Mouse (Mus musculus): ENCODE results near the gene Crb3. TPM values are rescaled to one million over a fixed set of nuclear protein-coding genes. Genes with fewer than 3 reads are reported as not detected.
A peak's percentile ranks its signal among the peaks of the same experiment; 100 is the strongest.

Gene Crb3
- polyA plus RNA-seq, 1 experiment: not detected

GRCm38 (mm10) chr17:57019693-57020092 lies 39.2 kb upstream of the Crb3 start:
- Histone ChIP-seq H3K4me2 (ENCODE audit: low read depth) (no peak overlapping the region), H3K4me3 (no peak overlapping the region), H3K27me3 (ENCODE audit: control insufficient read depth, insufficient read depth, insufficient read length) (no peaks in the 10 kb centered on the region), H3ac (ENCODE audit: control insufficient read depth, insufficient read length) (no peak overlapping the region), H3K36me3 (ENCODE audit: control insufficient read depth, insufficient read depth) (peaks cover under 1% of the 10 kb centered on the region), H3K79me2 (ENCODE audit: control insufficient read depth, insufficient read depth) (no peaks in the 10 kb centered on the region)
- no peak for TF ChIP-seq MYOG (IDR thresholded peaks at IDR 0.05; ENCODE audit: control insufficient read depth in 1 of 3, insufficient read depth in 1 of 3, insufficient read length in 2 of 3, low read depth in 2 of 3)

GRCm38 (mm10) chr17:57020960-57021359 lies 37.9 kb upstream of the Crb3 start:
- H3ac ChIP-seq (ENCODE audit: control insufficient read depth, insufficient read length): no peak overlapping the region
- no peak for TF ChIP-seq TCF12 (IDR thresholded peaks at IDR 0.05; ENCODE audit: insufficient read depth, poor library complexity, severe bottlenecking)
- TF ChIP-seq MYOG (IDR thresholded peaks at IDR 0.05; ENCODE audit: control insufficient read depth in 1 of 3, insufficient read depth in 1 of 3, insufficient read length in 2 of 3, low read depth in 2 of 3): no peak
- no peak for TF ChIP-seq CEBPB (IDR thresholded peaks at IDR 0.05; ENCODE audit: insufficient read depth, poor library complexity, severe bottlenecking)
- no peak for TF ChIP-seq MYOD1 (IDR thresholded peaks at IDR 0.05; ENCODE audit: control insufficient read depth in 1 of 3, insufficient read length in 2 of 3, low read depth in 2 of 3)
- TF ChIP-seq REST (IDR thresholded peaks at IDR 0.05; ENCODE audit: insufficient read depth, insufficient read length): no peak
- no peak for TF ChIP-seq TCF3 (IDR thresholded peaks at IDR 0.05; ENCODE audit: insufficient read length, low read depth)
- TF ChIP-seq POLR2AphosphoS2 (IDR thresholded peaks at IDR 0.05; ENCODE audit: insufficient read length, low read depth): no peak
- no peak for TF ChIP-seq USF1 (IDR thresholded peaks at IDR 0.05; ENCODE audit: low read depth)
- TF ChIP-seq MAX (IDR thresholded peaks at IDR 0.05; ENCODE audit: low read depth): no peak
- no peak for TF ChIP-seq E2F4 (IDR thresholded peaks at IDR 0.05; ENCODE audit: insufficient read depth)
- TF ChIP-seq SRF (IDR thresholded peaks at IDR 0.05; ENCODE audit: control insufficient read depth, insufficient read length, low read depth): no peak
- TF ChIP-seq POLR2A (IDR thresholded peaks at IDR 0.05; ENCODE audit: insufficient read length, low read depth): no peak
- H3K36me3 ChIP-seq (ENCODE audit: control insufficient read depth, insufficient read depth): peaks cover 11% of the 10 kb centered on the region

DNA sequence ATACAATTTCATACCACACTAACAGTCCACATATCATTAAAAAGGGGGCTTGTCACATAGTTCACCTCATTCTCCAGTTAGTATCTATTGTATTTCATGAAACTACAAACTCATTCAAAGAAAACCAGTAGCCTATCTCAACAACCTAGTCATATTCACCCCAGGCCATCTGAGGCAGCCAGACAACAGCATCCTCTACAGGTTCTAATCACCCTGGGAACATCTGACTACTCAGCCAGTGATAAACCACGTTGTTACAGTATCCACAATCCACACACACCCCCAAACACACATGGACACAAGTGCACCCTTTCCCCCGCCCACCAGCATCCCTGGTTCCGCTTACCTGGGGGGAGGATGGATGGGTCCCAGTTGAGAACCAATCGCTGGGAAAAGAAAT lies 31.4 kb upstream of the Crb3 start:
- TF ChIP-seq POLR2A (IDR thresholded peaks at IDR 0.05; ENCODE audit: insufficient read length, low read depth) (no peak), MAX (IDR thresholded peaks at IDR 0.05; ENCODE audit: low read depth) (no peak), TCF12 (IDR thresholded peaks at IDR 0.05; ENCODE audit: insufficient read depth, poor library complexity, severe bottlenecking) (no peak), USF1 (IDR thresholded peaks at IDR 0.05; ENCODE audit: low read depth) (no peak), REST (IDR thresholded peaks at IDR 0.05; ENCODE audit: insufficient read depth, insufficient read length) (no peak), MYOG (IDR thresholded peaks at IDR 0.05; ENCODE audit: control insufficient read depth in 1 of 3, insufficient read depth in 1 of 3, insufficient read length in 2 of 3, low read depth in 2 of 3) (no peak), POLR2AphosphoS2 (IDR thresholded peaks at IDR 0.05; ENCODE audit: insufficient read length, low read depth) (no peak), CEBPB (IDR thresholded peaks at IDR 0.05; ENCODE audit: insufficient read depth, poor library complexity, severe bottlenecking) (no peak), SRF (IDR thresholded peaks at IDR 0.05; ENCODE audit: control insufficient read depth, insufficient read length, low read depth) (no peak), TCF3 (IDR thresholded peaks at IDR 0.05; ENCODE audit: insufficient read length, low read depth) (no peak), E2F4 (IDR thresholded peaks at IDR 0.05; ENCODE audit: insufficient read depth) (no peak), MYOD1 (IDR thresholded peaks at IDR 0.05; ENCODE audit: control insufficient read depth in 1 of 3, insufficient read length in 2 of 3, low read depth in 2 of 3) (no peak)
- H3K4me3 ChIP-seq: no peak overlapping the region

More at GRCm38 (mm10) chr17:57020960-57021359, 37.9 kb upstream of the Crb3 start:
- Histone ChIP-seq H3K4me3 (no peak overlapping the region), H3K27me3 (ENCODE audit: control insufficient read depth, insufficient read depth, insufficient read length) (no peaks in the 10 kb centered on the region), H3K4me2 (ENCODE audit: low read depth) (no peak overlapping the region), H3K79me2 (ENCODE audit: control insufficient read depth, insufficient read depth) (no peaks in the 10 kb centered on the region)

DNA sequence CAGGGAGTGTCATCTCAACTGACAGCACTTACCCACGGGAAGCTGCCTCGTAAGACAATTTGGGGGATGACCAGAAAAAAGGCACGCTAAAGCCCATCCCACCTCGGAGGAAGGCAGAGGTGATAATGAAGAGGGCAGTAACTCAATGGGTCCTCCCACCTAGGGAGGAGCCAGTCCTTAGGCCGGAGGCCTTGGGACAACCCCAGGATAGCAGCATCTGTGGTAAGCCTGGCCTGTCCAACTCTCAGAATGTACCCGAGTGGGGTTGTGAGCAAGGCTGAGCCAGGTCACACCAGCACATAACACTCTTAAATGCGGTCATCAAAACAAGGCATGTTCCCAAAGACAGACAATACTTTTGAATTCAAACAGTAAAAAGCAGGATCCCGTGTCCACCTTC lies 29.2 kb upstream of the Crb3 start:
- Histone ChIP-seq H3ac (ENCODE audit: control insufficient read depth, insufficient read length) (no peak overlapping the region), H3K79me2 (ENCODE audit: control insufficient read depth, insufficient read depth) (peaks cover 42% of the 10 kb centered on the region), H3K27me3 (ENCODE audit: control insufficient read depth, insufficient read depth, insufficient read length) (no peaks in the 10 kb centered on the region), H3K4me3 (peak overlapping the region; percentile 68), H3K4me2 (ENCODE audit: low read depth) (peak overlapping the region; percentile 95), H3K36me3 (ENCODE audit: control insufficient read depth, insufficient read depth) (peaks cover 20% of the 10 kb centered on the region)
- TF ChIP-seq MYOD1 (IDR thresholded peaks at IDR 0.05; ENCODE audit: control insufficient read depth in 1 of 3, insufficient read length in 2 of 3, low read depth in 2 of 3) (no peak), USF1 (IDR thresholded peaks at IDR 0.05; ENCODE audit: low read depth) (no peak), TCF12 (IDR thresholded peaks at IDR 0.05; ENCODE audit: insufficient read depth, poor library complexity, severe bottlenecking) (no peak), POLR2AphosphoS2 (IDR thresholded peaks at IDR 0.05; ENCODE audit: insufficient read length, low read depth) (no peak), POLR2A (IDR thresholded peaks at IDR 0.05; ENCODE audit: insufficient read length, low read depth) (peak; percentile 14)

More for the DNA sequence above, 31.4 kb upstream of the Crb3 start:
- H3K27me3 ChIP-seq (ENCODE audit: control insufficient read depth, insufficient read depth, insufficient read length): no peaks in the 10 kb centered on the region
- H3ac ChIP-seq (ENCODE audit: control insufficient read depth, insufficient read length): no peak overlapping the region
- peaks cover 42% of the 10 kb centered on the region for H3K79me2 ChIP-seq (ENCODE audit: control insufficient read depth, insufficient read depth)
- no peak overlapping the region for H3K4me2 ChIP-seq (ENCODE audit: low read depth)
- H3K36me3 ChIP-seq (ENCODE audit: control insufficient read depth, insufficient read depth): peaks cover 20% of the 10 kb centered on the region

- H3K4me2 ChIP-seq (ENCODE audit: low read depth): peak within 1 kb of the TSS; percentile 95
- no peaks in the 10 kb centered on the region for H3K27me3 ChIP-seq (ENCODE audit: control insufficient read depth, insufficient read depth, insufficient read length)
- peak within 1 kb of the TSS; percentile 63 for H3ac ChIP-seq (ENCODE audit: control insufficient read depth, insufficient read length)
- TF ChIP-seq MYOD1 (IDR thresholded peaks at IDR 0.05; ENCODE audit: control insufficient read depth in 1 of 3, insufficient read length in 2 of 3, low read depth in 2 of 3): peak in 1 of 3 experiments; percentile 10
- TF ChIP-seq MAX (IDR thresholded peaks at IDR 0.05; ENCODE audit: low read depth): no peak
- peak; percentile 7 for TF ChIP-seq USF1 (IDR thresholded peaks at IDR 0.05; ENCODE audit: low read depth)
- peak in 1 of 3 experiments; percentile 5 for TF ChIP-seq MYOG (IDR thresholded peaks at IDR 0.05; ENCODE audit: control insufficient read depth in 1 of 3, insufficient read depth in 1 of 3, insufficient read length in 2 of 3, low read depth in 2 of 3)
- peak; percentile 3 for TF ChIP-seq REST (IDR thresholded peaks at IDR 0.05; ENCODE audit: insufficient read depth, insufficient read length)
- TF ChIP-seq E2F4 (IDR thresholded peaks at IDR 0.05; ENCODE audit: insufficient read depth): no peak
- TF ChIP-seq TCF12 (IDR thresholded peaks at IDR 0.05; ENCODE audit: insufficient read depth, poor library complexity, severe bottlenecking): no peak
- TF ChIP-seq SRF (IDR thresholded peaks at IDR 0.05; ENCODE audit: control insufficient read depth, insufficient read length, low read depth): peak; percentile 15
- no peak for TF ChIP-seq TCF3 (IDR thresholded peaks at IDR 0.05; ENCODE audit: insufficient read length, low read depth)
- TF ChIP-seq POLR2A (IDR thresholded peaks at IDR 0.05; ENCODE audit: insufficient read length, low read depth): peak; percentile 93
- TF ChIP-seq POLR2AphosphoS2 (IDR thresholded peaks at IDR 0.05; ENCODE audit: insufficient read length, low read depth): peak; percentile 81
- no peak for TF ChIP-seq CEBPB (IDR thresholded peaks at IDR 0.05; ENCODE audit: insufficient read depth, poor library complexity, severe bottlenecking)
- peak within 1 kb of the TSS; percentile 68 for H3K4me3 ChIP-seq
- H3K36me3 ChIP-seq (ENCODE audit: control insufficient read depth, insufficient read depth): peaks cover 9% of the 10 kb centered on the region
- H3K79me2 ChIP-seq (ENCODE audit: control insufficient read depth, insufficient read depth): peaks cover 42% of the 10 kb centered on the region
These were observed 27.8 kb upstream of the Crb3 start, which contains the start of gene Khsrp for GRCm38 (mm10) chr17:57030931-57031660. Khsrp (minus strand) TSS chr17:57031522.

Measured in myocyte (in vitro differentiated cells).